Mouse (Mus musculus) erythroid progenitor cell, adult 5-6 weeks (primary cell): ENCODE results near the gene Tns2. TPM values are rescaled to one million over a fixed set of nuclear protein-coding genes. Genes with fewer than 3 reads are reported as not detected.
A peak's percentile ranks its signal among the peaks of the same experiment; 100 is the strongest.
"Not testable (repeated sequence)": the region's sequence is repeated elsewhere in the genome, so short reads cannot be mapped to it uniquely, and the experiment has no call there.

Source experiments
- ATAC-seq: replicated peaks from 2 replicates; pipeline ENCODE4 v1.8.0; 2016; ENCODE audit warnings: moderate number of reproducible peaks, mild to moderate bottlenecking, moderate TSS enrichment, inconsistent platforms; ENCODE audit not compliant: poor library complexity, low FRiP score, severe bottlenecking
- total RNA-seq, 2 experiments: library from RNA; stranded (forward) in 1 of 2; stranded (reverse) in 1 of 2; fragments of 150-400 nt in 1 of 2; fragments of 186-747, 209-891 nt in 1 of 2; gene quantifications; 2 replicates each; pipeline versions ENCODE4 v1.2.3 to v1.2.4; 2015 to 2017; ENCODE audit warnings: low replicate concordance in 2 of 2

The Tns2 gene
- total RNA-seq, 2 experiments from 2014 or later: not detected

DNA sequence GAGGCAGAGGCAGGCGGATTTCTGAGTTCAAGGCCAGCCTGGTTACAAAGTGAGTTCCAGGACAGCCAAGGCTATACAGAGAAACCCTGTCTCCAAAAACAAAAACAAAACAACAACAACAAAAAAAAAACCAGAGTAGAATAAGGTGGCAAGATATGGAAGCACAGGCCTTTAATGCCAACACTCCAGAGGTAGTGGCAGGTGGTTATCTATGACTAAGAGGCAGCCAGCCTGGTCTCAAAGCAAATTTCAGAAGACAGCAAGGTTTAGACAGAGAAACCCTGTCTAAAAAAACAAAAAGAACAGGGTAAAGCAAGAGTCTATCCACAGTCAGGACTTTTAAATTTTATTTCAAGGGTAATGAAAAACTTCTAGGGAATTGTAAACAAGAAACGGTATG is 34.5 kb downstream of the Tns2 start:
- no peak for ATAC-seq

DNA sequence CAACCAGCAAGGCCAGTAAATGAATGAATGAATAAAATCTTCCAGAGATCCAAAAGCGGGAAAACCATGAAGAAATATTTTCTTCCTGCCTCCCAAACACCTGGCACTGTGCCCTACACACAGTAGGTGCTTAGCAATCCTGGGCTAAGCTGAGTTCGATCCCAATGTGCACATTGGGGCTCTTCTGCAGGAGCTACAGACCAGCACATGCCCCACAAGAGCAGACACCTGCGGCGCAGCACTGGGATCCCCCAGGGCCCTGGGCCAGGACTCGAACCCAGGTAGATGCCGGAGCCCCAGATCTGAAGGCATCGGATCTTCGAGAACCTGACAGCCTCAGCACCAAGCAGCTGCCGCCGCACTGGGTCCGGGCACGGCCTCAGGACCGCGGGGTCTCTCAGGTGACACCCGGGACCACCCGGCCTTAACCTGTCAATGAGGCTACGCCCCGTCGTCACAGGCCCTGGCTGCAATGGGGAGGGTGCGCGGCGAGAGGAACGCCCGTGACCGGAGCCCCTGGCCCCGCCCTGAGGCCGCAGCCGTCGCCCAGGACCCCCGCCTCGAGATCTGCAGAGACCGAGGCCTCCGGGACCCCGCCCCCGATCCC is 35.4 kb downstream of the Tns2 start:
- ATAC-seq: no peak; the same call in 1 of the 2 replicates

DNA sequence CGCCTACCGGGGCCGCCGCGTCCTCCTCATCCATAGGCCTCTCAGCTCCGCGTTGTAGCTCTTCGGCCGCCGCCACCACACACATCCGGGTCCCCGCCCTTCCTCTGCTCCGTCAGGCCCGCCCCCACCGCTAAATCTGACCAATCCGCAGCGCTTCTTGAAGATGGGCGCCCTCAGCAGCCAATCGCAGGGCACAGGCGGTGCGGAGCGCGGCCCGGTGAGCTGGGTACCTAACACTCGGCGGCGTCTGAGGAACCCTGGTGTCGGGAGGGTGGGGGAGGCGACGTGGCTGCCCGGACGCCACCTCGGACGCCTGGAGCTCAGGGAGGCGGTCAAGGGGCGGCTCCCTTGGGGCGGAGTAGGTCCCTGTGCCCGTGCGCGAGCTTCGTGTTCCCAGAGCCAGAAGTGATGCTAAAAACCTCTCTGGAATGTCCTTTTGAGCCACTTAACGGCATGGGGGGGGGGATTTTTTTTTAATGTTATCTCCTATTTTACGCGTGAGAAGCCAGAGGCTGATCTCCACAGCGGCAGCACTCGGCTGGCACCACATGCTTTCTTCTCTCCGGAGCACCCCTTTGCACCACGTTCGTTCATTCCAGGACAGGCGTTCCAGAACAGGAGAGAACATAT is 36.0 kb downstream of the Tns2 start, which contains the start of gene Spryd3:
Gene Spryd3 (minus strand): TSS at position 106 of the 630 bp plus-strand sequence.
- peak; percentile 99 for ATAC-seq

DNA sequence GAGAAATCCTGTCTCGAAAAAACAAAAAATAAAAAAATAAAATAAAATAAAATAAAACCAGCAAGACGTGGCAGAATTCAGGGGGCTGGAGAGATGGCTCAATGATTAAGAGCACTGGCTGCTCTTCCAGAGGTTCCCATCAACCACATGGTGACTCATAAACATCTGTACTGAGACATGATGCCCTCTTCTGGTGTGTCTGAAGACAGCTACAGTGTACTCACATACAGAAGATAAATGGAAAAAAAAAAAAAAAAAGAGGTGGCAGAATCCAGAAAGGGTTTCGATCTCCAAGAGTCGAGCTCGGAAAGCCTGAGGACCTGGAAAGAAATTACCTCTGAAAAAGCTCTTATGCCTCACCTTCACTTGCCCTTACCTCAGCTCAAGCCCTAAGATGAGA is 40.9 kb downstream of the Tns2 start:
- no peak for ATAC-seq

GRCm38 (mm10) chr15:102142914-102143912 is 43.0 kb downstream of the Tns2 start:
- ATAC-seq: no peak

- ATAC-seq: no peak
Observed at GRCm38 (mm10) chr15:102144274-102144711, 44.1 kb downstream of the Tns2 start, which contains the start of gene Igfbp6. Gene Igfbp6, plus strand, starts transcription at chr15:102144362.

GRCm38 (mm10) chr15:102144726-102145125 is 44.5 kb downstream of the Tns2 start:
- no peak for ATAC-seq

GRCm38 (mm10) chr15:102145330-102145729 is 45.1 kb downstream of the Tns2 start:
- ATAC-seq: no peak

DNA sequence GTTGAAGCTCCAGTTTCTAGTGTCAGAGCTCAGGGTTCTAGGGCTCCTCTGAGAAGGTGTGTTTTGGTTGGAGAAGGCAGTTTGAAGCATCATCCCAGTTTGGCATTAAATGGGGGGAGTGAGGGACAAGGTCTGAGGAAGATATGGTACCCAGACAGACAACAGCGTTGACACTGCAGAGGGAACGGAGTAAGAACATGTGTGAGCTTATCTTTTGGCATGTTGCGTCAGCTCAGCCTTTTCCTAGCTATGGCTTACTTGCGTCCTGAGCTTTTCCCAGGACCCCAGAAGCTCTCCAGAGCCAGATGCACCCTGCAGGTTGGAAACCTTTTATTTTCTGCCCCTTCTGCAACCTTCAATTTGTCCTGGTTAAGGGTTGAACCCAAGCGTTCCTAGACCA is 45.9 kb downstream of the Tns2 start:
- ATAC-seq: no peak

DNA sequence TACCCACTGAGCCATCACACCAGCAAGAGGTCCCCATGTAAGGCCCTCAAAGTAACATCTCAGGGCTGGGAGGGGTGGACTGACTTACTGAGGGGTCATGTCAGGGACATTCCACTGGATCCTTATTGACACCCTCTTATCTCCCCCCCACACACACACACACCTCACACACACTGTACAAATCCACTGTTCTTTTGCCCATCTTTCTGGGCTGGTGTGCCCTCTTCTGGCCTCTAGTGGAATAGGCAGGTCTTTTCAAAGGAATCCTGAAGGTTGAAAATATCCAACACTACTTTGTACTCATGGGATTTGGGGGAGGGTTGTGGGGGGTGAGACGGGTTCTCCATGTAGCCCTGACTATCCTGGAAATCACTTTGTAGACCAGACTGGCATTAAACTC is 46.7 kb downstream of the Tns2 start:
- no peak for ATAC-seq

- ATAC-seq: no peak
Observed at GRCm38 (mm10) chr15:102147674-102148402, 47.6 kb downstream of the Tns2 start.

GRCm38 (mm10) chr15:102149561-102149960 is 49.3 kb downstream of the Tns2 start:
- no peak for ATAC-seq

GRCm38 (mm10) chr15:102150301-102151135 is 50.3 kb downstream of the Tns2 start, which contains the start of gene Soat2:
Gene Soat2, plus strand, starts transcription at chr15:102150526.
- peak; percentile 92 for ATAC-seq

DNA sequence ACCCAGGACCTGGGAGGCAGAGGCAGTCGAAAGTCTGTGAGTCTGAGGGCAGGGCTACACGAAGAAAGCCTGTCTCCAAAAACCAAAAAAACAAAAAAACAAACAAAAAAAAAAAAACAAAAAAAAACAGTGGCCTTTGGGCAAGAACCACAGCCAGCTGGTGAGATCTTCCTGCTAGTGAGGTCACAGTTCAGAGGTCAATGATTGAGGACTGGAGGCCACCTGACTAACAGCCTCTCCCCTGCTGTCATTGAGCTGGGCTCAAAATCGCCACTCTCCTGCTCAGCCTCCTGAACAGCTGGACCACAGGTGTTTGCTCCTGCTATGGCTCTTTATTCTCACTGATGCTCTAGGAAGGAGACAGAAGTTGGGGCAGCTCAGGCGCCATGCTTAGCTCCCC is 52.4 kb downstream of the Tns2 start:
- no peak for ATAC-seq

- not testable (repeated sequence) for ATAC-seq
Observed at GRCm38 (mm10) chr15:102155006-102155405, 54.8 kb downstream of the Tns2 start.

- no peak for ATAC-seq
Observed at GRCm38 (mm10) chr15:102156836-102157235, 56.6 kb downstream of the Tns2 start.

DNA sequence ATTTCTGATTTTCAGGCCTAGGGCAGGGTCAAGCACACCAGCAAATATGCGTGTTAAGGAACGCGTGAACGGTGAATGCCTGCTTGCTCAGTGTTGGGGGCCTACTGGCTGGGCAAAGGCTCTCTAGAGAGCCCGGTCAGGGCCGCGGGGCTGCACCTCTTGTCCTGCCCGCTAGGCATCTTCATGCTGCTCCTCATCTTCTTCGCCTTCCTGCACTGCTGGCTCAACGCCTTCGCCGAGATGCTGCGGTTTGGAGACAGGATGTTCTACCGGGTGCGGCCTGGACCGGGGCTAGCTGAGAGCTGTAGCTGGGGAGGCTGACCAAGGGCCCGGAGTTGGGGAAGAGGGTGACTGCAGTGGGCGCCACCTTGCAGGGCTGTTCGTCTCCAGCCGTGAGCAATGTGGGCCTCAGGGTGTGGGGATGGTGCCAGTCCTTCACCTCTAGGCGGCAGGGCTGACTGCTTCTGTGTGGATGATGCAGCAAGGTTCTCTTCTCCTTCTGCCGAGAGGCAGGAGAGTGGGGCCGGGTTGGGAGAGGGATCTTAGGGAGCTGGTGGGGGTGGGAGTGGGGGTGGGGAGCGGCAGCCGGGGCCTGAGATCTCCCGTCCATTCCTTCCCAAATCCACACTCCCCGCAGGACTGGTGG is 60.3 kb downstream of the Tns2 start:
- ATAC-seq: no peak
